Mouse (Mus musculus) kidney, adult 8-10 months (tissue): Measurements from ENCODE around the gene Trim50.
"Not testable (repeated sequence)": the region's sequence is repeated elsewhere in the genome, so short reads cannot be mapped to it uniquely, and the experiment has no call there.

Experiments
- DNase-seq, 2 experiments: peaks; one replicate each; pipeline ENCODE4 v3.0.0; 2022

The Trim50 gene

DNA sequence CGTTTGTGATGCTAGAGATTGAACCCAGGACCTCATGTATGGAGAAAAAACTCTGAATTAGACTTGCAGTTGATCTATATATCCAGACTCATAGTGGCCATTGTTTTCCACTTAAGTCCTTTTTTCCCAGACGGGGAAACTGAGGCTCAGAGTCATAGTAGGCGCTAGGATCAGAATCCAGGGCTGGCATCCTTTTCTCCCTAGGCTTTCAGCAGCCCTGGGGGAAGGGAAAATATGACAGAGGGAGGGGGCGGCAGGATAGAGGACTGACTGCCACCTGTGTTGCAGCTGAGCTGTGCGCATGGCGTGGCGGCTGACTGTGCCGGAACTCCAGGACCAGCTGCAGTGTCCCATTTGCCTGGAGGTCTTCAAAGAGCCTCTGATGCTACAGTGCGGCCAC, at the start of gene Trim50:
TSS of gene Trim50 (plus strand) at position 301 of the 400 bp plus-strand sequence.
- DNase-seq, result no peak

DNA sequence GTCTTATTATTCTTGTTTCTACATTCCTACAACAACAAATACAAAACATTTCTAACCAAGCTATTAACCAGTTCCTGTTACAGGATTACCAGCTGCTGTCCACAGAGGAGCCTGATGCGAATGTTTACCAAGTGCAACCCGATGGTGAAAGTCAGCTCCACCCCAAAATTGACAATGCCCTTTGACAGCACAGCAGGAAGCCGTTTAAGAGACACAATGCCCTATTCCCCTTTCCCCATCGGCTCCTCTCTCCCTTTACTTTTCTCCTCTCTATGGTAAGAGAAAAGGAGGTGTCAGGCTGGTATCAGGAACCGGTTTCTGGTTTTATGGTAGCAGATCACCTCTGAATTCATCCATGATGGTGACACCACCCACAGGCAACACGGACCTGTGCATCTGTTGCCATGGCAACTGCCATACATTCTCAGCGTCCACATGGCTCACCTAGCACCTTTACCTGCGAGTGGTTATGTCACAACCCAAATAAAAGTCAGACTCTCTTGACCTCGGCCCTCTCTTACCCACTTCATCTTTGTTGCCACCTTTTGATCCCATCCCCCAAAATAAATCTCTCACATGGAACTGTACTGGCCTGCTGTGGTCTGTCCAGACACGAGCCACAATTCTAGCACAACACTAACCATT, 46.7 kb upstream of the Trim50 start:
- DNase-seq, result no peak

- DNase-seq, result no peak
These were observed 36.9 kb upstream of the Trim50 start for GRCm38 (mm10) chr5:135316177-135316576.

DNA sequence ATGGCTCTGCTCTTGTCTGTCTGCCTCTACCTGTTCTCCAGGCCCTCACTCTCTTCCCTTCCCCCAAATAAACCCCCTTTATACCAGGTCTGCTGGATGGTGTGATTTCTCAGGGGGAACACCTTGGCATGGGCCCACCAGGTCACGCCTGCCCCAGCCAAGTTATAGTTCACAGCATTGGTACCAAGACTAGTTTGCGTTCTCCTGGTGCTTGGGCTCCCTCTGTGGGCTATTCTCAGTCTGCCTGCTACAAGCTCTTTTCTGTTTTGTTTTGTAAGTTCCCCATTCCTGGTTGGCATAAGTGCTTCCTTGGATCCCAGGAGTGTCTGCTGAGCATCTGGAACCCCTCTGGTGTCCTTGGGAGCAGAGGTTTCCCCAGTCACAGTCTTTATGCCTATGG, 33.2 kb upstream of the Trim50 start:
- DNase-seq, result no peak

DNA sequence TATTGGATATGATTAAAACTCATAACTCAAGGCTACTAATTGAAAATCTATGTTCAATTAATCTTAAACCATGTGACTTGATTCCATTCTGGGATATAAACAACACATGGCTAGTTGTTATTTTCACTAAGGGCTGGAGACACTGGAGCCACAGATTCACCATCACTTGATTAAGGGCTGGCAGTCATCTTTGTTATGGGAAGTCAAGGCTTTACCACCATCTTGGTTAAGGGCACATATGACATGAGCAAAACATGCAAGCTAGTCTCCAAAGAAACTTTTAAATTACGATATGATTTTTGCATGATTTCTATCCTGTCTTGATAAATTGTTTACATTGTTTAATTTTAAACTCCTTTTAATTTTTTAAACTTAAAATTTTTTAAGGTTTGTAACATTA, 30.9 kb upstream of the Trim50 start:
- DNase-seq, result no peak

DNA sequence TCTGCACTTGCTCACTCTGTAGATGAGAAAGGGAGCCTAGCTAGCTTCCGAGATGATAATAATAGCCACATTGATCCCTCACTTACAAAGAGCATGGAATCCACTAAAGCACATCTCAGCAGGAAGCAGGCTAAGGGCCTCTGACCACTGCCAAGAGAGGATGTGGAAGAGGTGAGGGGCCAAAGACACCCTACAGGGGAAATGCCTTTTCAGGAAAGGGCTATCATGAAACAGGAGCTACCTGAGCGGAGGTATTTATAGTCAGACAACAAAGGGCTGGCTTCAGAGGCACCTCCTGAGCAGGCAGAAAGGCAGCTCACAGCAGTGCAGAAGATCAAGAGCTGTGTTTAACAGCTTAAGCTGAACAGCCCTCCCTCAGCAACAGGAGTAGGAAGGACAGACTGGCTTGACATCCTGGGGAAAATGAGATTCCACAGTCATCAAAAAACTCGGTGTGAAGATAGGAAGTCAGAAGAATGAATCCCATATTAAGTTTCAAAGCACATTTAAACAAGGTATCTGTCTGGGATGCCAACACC, 26.9 kb upstream of the Trim50 start:
- no peak for DNase-seq

- no peak for DNase-seq
These were observed 23.6 kb upstream of the Trim50 start for GRCm38 (mm10) chr5:135329471-135329870.

DNA sequence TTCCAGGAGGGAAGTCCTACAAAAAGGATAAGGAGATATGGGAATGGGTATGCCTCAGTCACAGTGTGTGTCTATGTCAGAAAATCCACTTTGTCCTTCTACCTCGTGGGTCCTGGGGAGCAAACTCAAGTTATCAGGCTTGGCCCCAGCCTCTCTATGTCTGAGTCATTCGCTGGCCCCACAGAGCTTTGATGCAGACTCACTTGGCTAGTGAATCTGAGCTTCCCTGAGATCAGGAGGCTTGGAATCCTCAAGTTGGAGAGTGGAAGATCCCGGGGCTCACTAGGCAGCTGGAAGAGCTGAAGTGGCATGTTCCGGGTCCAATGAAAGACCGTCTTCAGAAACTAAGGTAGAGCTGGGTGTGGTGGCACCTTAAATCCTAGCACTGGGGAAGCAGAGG, 22.9 kb upstream of the Trim50 start:
- DNase-seq, result no peak

DNA sequence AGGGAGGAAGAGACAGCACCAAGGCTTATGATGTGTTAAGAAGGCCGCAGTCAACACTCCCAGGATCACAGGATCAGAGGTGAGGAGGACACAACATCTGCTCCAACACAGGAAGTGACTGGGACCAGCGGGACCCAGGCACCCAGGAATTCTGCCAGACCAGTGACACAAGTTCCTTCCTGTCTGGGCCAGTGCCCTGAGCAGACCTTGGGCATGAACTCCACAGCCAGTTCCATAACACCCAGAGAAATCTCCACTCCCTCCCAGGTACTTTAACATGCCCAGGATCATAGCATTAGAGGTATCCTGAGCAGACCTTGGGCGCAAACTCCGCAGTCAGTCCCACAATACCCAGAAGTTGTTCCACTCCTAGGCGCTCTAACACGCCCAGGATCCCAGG, 21.9 kb upstream of the Trim50 start:
- DNase-seq, result no peak

GRCm38 (mm10) chr5:135337575-135337974, 15.5 kb upstream of the Trim50 start:
- peak; percentile 2 to 17 for DNase-seq

DNA sequence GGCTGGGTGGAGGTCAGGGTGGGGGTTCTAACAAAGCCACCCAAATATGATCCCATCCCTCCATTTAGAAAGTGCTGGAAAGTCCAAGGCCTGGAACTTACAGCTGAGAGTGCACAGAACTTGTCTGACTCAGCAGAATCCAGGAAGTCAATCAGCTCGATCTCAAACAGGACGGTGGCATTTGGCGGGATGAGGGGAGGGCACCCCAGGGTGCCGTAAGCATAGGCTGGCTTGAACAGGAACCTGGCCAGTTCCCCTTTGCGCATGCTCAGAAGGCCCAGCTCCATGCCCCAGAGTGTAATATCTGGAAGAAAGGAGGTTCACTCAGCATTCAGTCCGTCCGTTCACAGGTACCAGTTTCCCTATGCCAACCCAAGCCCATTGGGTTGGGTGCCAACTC, 7.1 kb upstream of the Trim50 start:
- no peak for DNase-seq

DNA sequence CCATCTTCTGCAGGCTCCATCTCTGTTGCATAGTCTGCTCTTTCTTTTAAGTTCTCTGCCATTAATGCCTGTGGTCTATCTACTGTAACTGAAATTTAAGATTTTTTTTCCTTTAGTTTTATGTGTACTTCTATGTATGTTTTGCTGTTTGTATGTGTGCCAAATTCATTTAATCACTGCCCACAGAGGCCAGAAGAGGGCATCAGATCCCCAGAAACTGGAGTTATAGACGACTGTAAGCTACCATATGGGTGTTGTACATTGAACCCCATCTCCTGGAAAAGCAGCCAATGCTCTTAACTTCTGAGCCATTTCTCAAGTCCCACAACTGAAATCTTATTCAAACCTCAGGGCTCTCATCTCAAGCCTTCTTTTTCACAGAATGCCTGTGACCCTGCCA, 6.7 kb upstream of the Trim50 start:
- DNase-seq, result no peak

DNA sequence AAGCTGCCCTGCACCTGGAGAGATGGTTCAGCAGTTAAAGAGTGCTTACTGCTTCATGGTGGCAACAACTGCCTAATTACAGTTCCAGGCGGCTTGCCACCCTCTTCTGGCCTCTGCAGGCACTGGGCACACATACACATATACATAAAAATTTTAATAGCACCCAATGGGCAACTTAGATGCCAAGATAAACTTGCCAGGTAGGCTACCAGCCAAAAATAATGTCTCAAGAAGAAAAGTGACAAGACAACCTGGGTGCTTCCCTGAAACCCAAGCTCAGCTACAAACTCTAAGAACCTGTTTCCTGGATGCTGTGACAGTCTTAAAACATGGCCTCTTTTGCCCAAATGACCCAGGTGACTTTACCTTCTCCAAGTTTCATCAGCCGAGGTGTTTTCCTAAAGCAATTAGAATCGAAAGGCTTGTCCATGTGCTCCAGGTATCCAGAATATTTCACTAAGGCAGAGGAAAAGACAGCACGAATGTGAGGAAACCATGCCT, 5.5 kb upstream of the Trim50 start:
- no peak for DNase-seq

DNA sequence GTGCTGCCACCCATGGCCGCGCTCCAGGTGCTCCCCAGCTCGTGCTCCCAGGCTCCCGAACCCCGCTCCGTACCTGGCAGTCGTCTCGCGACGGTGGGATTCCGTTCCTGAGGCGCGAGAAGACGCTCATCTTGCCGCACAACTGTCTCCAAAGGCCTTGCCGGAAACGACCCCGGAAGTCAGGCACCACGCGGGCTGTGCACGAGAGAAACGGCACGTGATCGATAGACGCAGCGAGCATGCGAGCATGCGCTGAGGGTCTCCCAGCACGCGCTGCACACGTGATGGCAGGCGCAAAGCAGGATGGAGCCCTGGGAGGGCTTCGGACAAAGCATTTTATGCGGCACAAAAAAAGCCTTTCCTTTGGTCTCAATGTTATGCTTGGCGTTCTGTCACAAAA, 3.2 kb upstream of the Trim50 start, which contains the start of gene Fkbp6:
TSS of gene Fkbp6 (minus strand) at position 183 of the 400 bp plus-strand sequence.
- DNase-seq, result no peak

GRCm38 (mm10) chr5:135351606-135352005, 1.5 kb upstream of the Trim50 start:
- DNase-seq, result no peak

DNA sequence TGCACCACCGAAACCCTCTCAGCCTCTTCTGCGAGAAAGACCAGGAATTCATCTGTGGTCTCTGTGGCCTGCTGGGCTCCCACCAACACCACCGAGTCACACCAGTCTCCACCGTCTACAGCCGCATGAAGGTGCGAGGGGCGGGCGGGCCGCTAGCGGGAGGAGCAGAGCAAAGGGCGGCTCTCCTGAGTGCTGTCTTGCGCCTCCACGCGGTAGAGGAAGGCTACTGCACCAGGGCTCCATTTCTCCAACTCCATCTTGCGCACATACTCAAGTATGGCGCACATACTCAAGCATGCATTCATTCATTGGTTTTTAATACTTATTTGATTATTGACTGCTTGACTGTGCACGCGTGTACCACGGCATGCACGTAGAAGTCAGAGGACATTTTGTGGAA, 469 bp downstream of the Trim50 start:
- no peak for DNase-seq

- DNase-seq, result no peak
These were observed 3.0 kb downstream of the Trim50 start for GRCm38 (mm10) chr5:135356090-135356489.

DNA sequence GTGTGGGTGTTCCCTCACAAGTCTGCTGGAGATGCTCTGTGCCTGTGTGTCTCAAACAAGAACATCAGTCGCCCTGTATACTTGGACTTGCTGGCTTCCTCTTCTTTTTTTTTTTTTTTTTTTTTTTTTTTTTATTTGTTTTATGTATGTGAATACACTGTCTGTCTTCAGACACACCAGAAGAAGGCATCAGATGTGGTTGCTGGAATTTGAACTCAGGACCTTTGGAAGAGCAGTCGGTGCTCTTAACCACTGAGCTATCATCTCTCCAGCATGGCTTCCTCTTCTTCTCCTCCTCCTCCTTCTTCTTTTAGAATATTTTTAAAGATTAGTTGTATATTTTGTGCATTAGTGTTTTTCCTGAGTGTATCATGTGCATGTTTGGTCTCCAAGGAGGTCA, 4.5 kb downstream of the Trim50 start:
- DNase-seq, result peak in 1 of 2 experiments; percentile 26

GRCm38 (mm10) chr5:135359772-135360171, 6.7 kb downstream of the Trim50 start:
- no peak for DNase-seq

DNA sequence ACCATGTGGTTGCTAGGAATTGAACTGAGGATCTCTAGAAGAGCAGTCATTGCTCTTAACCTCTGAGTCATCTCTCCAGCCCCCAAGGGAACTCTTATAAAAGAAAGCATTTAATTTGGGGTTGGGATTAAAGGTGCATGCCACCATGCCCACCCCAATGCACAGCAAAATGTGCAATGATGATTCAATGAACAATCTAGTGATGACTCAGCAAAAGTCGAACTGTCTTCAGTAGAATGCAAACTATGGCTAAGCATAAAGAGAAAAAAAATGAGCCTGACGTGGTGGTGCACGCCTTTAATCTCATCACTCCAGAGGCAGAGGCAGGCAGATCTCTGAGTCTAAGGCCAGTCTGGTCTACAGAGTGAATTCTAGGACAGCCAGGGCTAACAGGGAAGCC, 9.5 kb downstream of the Trim50 start:
- no peak for DNase-seq

- peak in 1 of 2 experiments; percentile 19 for DNase-seq
These were observed 10.4 kb downstream of the Trim50 start for GRCm38 (mm10) chr5:135363540-135363939.

GRCm38 (mm10) chr5:135367841-135368240, 14.7 kb downstream of the Trim50 start:
- DNase-seq, result no peak

- no peak for DNase-seq
These were observed 15.2 kb downstream of the Trim50 start for GRCm38 (mm10) chr5:135368312-135368711.

- not testable (repeated sequence) for DNase-seq
These were observed 16.1 kb downstream of the Trim50 start for GRCm38 (mm10) chr5:135369196-135369595.
